Mouse (Mus musculus): ENCODE results near the gene Pon1.

GRCm38 (mm10) chr6:5156541-5157425, 37.0 kb downstream of the Pon1 start:
- TF ChIP-seq CTCF (IDR thresholded peaks at IDR 0.05; ENCODE audit: low read depth, low read length) (no peak), POLR2A (IDR thresholded peaks at IDR 0.05; ENCODE audit: extremely low read depth, insufficient read depth, low read length) (no peak)
